Mouse (Mus musculus) heart, adult 2 months (tissue): Measurements from ENCODE around the gene Myt1.

Source experiments
- CTCF ChIP-seq: fragments of 200-600 bp; IDR thresholded peaks from 2 replicates; pipeline ENCODE4 v1.8.1; 2022; ENCODE audit warnings: antibody characterized with exemption, mild to moderate bottlenecking, moderate library complexity
- POLR2A ChIP-seq: fragments of 200-500 bp; IDR thresholded peaks from 2 replicates; pipeline ENCODE4 v1.6.1; 2011; ENCODE audit warnings: mild to moderate bottlenecking, low read depth, low read length, control low read depth; ENCODE audit not compliant: insufficient read depth

DNA sequence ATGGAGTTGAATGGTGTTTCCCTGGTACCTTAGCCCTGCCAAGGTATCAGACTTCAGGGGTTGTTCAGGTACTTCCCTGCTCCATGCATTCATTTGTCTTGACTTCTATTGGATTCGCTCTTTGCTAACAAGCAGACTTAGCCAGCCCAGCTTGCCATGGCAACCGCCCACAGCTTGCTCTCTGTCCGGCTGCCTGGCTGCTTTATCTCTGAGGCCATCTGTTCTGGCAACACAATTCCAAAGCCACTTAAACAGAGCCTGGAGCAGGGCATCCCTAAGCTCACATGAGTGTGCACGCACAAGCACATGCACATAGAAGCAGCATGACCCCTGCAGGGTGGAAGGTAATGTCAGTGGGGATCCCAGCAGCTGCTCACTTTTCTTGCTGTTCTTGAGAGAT, 4.1 kb upstream of the Myt1 start:
- no peak for TF ChIP-seq POLR2A
- no peak for TF ChIP-seq CTCF
